Mouse (Mus musculus): ENCODE results near the gene AI837181. TPM values are rescaled to one million over a fixed set of nuclear protein-coding genes. Genes with fewer than 3 reads are reported as not detected.
"Not testable (repeated sequence)": the region's sequence is repeated elsewhere in the genome, so short reads cannot be mapped to it uniquely, and the experiment has no call there.

Gene AI837181
- polyA plus RNA-seq, 1 experiment from 2014 or later, result 34.2 TPM

DNA sequence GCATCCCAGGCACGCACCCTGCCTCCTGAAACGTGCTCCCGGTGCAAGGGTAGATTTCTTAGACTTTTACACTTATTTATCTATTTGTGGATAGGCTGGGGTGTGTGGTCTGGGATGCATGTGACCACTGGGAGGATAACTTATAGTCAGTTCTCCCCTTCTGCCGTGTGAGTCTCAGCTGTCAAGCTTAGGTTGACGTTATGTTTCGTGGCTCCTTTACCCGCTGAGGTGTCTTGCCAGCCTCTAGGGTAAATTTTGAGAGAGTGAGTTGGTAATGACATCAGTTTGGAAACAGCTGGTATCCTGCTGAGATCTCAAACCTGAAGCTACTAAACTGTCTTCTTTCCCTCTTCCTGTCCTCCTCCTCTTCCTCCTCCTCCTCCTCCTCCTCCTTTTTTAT, 19.0 kb upstream of the AI837181 start:
- ATAC-seq, result no peak
- TF ChIP-seq CTCF (IDR thresholded peaks at IDR 0.05; ENCODE audit: low read depth), result no peak
- Histone ChIP-seq H3K4me1 (replicated peaks; ENCODE audit: control insufficient read depth, insufficient read depth, low read length) (no peaks in the 10 kb centered on the region), H3K36me3 (ENCODE audit: control insufficient read depth, insufficient read depth) (no peaks in the 10 kb centered on the region), H3K27me3 (replicated peaks; ENCODE audit: control insufficient read depth, insufficient read depth, low read length) (no peaks in the 10 kb centered on the region), H3K4me2 (replicated peaks; ENCODE audit: low read depth) (peak overlapping the region; percentile 55), H3K27ac (ENCODE audit: low read depth, low read length) (peak overlapping the region; percentile 60; the same call in 1 of the 2 replicates), H3K9ac (ENCODE audit: low read depth, low read length) (no peak overlapping the region), H3K4me3 (ENCODE audit: low read depth, low read length) (peak overlapping the region; percentile 27), H3K9me3 (ENCODE audit: control insufficient read depth) (no peaks in the 10 kb centered on the region)
- WGBS, result 18% methylated on average over 7 of the region's 7 CpGs

DNA sequence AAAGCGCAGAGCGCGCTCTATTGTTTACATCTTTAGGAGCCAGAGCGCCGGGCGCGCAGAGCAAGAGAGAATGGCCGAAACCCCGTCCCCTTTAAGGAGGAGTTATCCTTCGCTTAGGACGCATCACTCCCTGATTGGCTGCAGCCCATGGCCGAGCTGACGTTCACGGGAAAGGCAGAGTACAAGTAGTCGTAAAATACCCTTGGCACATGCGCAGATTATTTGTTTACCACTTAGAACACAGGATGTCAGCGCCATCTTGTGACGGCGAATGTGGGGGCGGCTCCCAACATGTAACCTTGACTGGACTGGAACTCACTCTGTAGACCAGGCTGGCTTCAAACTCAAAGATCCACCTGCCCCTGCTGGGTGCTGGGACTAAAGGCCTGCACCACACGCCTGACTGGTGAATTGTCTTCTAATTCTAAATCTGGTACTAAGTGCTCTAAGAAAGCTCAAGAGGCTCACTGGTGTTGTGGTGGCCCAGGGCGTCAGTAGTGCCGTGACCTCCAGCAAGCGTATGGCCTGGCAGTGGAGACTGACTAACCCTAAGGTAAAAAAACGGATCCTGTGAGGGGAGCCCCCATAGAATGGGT, 18.3 kb upstream of the AI837181 start:
- 14% methylated on average over 20 of the region's 25 CpGs for WGBS
- Histone ChIP-seq H3K4me2 (replicated peaks; ENCODE audit: low read depth) (peak overlapping the region; percentile 76), H3K9ac (ENCODE audit: low read depth, low read length) (peak overlapping the region; percentile 66), H3K27ac (ENCODE audit: low read depth, low read length) (peak overlapping the region; percentile 97), H3K4me3 (ENCODE audit: low read depth, low read length) (peak overlapping the region; percentile 57)
- not testable (repeated sequence) for H3K4me1 ChIP-seq (replicated peaks; ENCODE audit: control insufficient read depth, insufficient read depth, low read length); H3K27me3 ChIP-seq (replicated peaks; ENCODE audit: control insufficient read depth, insufficient read depth, low read length); H3K9me3 ChIP-seq (ENCODE audit: control insufficient read depth); H3K36me3 ChIP-seq (ENCODE audit: control insufficient read depth, insufficient read depth)
- peak; percentile 85 for ATAC-seq
- peak; percentile 40 for TF ChIP-seq CTCF (IDR thresholded peaks at IDR 0.05; ENCODE audit: low read depth)

DNA sequence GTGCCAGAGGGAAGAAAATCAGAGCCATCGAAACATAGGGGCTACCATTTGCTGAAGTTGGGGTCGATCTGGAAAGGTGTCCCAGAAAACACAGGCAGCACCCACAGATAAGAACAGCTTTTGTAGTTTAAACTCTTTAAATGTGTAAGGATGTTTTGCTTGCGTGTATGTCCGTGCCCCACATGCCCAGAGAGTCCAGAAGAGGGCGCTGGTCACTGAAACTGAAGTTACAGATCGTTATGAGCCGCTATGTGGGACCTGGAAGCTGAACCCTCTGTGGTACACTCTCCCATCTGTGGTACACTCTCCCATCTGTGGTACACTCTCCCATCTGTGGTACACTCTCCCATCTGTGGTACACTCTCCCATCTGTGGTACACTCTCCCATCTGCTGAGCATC, 17.8 kb upstream of the AI837181 start:
- Histone ChIP-seq H3K4me3 (ENCODE audit: low read depth, low read length) (peak overlapping the region; percentile 57), H3K4me2 (replicated peaks; ENCODE audit: low read depth) (peak overlapping the region; percentile 76), H3K27me3 (replicated peaks; ENCODE audit: control insufficient read depth, insufficient read depth, low read length) (no peaks in the 10 kb centered on the region), H3K36me3 (ENCODE audit: control insufficient read depth, insufficient read depth) (no peaks in the 10 kb centered on the region), H3K27ac (ENCODE audit: low read depth, low read length) (peak overlapping the region; percentile 97), H3K4me1 (replicated peaks; ENCODE audit: control insufficient read depth, insufficient read depth, low read length) (no peaks in the 10 kb centered on the region), H3K9me3 (ENCODE audit: control insufficient read depth) (no peaks in the 10 kb centered on the region), H3K9ac (ENCODE audit: low read depth, low read length) (peak overlapping the region; percentile 66)
- peak; percentile 66 for ATAC-seq
- TF ChIP-seq CTCF (IDR thresholded peaks at IDR 0.05; ENCODE audit: low read depth), result peak; percentile 79
- 14% methylated on average over 7 of the region's 7 CpGs for WGBS

DNA sequence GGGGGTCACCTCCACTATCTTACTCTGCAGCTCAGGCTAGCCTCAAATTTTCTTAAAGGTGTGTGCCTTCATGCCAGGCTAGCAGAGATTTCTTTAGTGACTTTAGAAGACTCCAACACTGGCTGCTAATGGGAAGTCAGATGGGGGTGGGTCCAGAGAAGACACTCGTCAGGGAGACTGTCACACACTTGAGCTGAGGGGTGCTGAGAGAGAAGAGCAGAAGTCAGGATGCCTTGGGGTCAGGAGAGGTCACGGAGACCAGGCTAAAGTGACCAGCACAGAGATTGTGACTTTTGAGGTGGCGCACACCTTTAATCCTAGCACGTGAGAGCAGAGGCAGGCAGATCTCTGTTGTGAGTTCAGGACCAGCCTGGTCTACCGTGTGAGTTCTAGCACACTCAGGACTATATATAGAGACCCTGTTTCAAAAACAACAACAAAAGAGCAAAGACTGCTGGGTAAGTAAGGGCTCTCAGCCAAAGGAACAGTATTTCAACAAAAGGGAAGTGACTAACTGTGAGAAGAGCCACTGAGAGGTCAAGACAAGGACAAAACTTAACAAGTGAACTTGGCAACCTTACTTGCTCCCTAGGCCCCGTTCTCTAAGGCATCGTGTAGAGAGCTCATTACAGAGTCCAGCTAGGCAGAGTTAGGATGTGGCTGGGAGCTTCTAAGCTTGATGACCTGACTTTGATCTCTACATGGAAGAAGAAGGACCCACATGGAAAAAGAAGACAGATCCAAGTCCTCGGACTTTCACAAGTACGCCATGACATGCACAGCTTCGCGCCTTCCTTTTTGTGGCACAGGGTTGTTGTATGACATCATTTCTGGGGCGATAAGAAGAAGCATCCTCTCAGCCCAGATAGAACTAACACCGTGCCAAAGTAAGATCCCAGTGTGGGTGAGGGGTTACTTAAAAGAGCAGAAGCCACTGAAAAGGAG, 16.6 kb upstream of the AI837181 start:
- no peak for ATAC-seq
- Histone ChIP-seq H3K4me1 (replicated peaks; ENCODE audit: control insufficient read depth, insufficient read depth, low read length) (no peaks in the 10 kb centered on the region), H3K27ac (ENCODE audit: low read depth, low read length) (peak overlapping the region; percentile 3; the same call in 1 of the 2 replicates), H3K9ac (ENCODE audit: low read depth, low read length) (peak overlapping the region; percentile 17; the same call in 1 of the 2 replicates), H3K9me3 (ENCODE audit: control insufficient read depth) (no peaks in the 10 kb centered on the region), H3K27me3 (replicated peaks; ENCODE audit: control insufficient read depth, insufficient read depth, low read length) (no peaks in the 10 kb centered on the region), H3K36me3 (ENCODE audit: control insufficient read depth, insufficient read depth) (no peaks in the 10 kb centered on the region), H3K4me2 (replicated peaks; ENCODE audit: low read depth) (peak overlapping the region; percentile 76; the same call in 1 of the 2 replicates), H3K4me3 (ENCODE audit: low read depth, low read length) (0 out of 2 replicates have a peak overlapping the region, but pooled peaks have one; percentile 57)
- no peak for TF ChIP-seq CTCF (IDR thresholded peaks at IDR 0.05; ENCODE audit: low read depth)
- WGBS, result 82% methylated on average over 13 of the region's 13 CpGs

DNA sequence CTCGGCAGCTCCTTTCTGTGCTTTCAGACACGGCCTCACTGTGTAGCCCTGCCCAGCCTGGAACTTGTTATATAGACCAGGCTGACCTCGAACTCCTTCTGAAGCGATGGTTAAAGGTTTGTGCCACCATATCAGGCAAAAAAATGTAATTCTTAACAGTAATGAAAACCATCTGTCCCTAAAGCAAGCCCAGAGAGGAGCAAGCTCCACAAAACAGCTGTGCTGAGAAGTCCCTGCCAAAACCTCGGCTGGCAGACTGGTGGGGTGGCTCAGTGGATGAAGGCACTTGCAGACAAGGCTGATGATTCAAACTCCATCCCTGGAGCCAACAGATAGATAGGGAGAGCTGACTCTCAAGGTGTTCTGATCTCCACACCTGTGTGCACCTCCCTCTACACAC, 15.9 kb upstream of the AI837181 start:
- TF ChIP-seq CTCF (IDR thresholded peaks at IDR 0.05; ENCODE audit: low read depth), result no peak
- Histone ChIP-seq H3K4me3 (ENCODE audit: low read depth, low read length) (no peak overlapping the region), H3K9me3 (ENCODE audit: control insufficient read depth) (no peaks in the 10 kb centered on the region), H3K36me3 (ENCODE audit: control insufficient read depth, insufficient read depth) (no peaks in the 10 kb centered on the region), H3K27ac (ENCODE audit: low read depth, low read length) (no peak overlapping the region), H3K4me1 (replicated peaks; ENCODE audit: control insufficient read depth, insufficient read depth, low read length) (no peaks in the 10 kb centered on the region), H3K27me3 (replicated peaks; ENCODE audit: control insufficient read depth, insufficient read depth, low read length) (no peaks in the 10 kb centered on the region), H3K9ac (ENCODE audit: low read depth, low read length) (no peak overlapping the region), H3K4me2 (replicated peaks; ENCODE audit: low read depth) (no peak overlapping the region)
- 77% methylated on average over 5 of the region's 5 CpGs for WGBS
- ATAC-seq, result no peak

DNA sequence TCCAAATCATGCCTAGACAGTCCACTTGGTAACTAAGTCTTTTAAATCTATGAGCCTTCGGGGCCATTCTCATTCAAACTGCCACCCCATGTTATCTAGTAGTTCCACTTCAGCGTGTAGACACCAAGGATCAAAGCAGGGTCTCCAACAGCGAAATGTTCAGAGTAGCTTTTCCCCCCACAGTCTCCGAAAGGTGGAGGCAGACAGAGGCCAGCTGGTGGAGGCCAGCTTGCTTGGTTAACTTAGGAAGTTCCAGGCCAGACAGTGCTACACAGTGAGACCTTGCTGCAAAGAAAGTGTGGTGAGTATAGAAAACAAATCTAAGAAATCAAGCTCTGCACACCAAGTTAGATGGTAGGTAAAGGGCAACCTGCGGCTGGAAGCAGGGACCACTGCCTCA, 14.3 kb upstream of the AI837181 start:
- no peak for ATAC-seq
- no peak overlapping the region for H3K27ac ChIP-seq (ENCODE audit: low read depth, low read length)
- no peak for TF ChIP-seq CTCF (IDR thresholded peaks at IDR 0.05; ENCODE audit: low read depth)

More for the DNA sequence above, 14.3 kb upstream of the AI837181 start:
- Histone ChIP-seq H3K27me3 (replicated peaks; ENCODE audit: control insufficient read depth, insufficient read depth, low read length) (no peaks in the 10 kb centered on the region), H3K4me2 (replicated peaks; ENCODE audit: low read depth) (no peak overlapping the region), H3K4me3 (ENCODE audit: low read depth, low read length) (no peak overlapping the region), H3K9ac (ENCODE audit: low read depth, low read length) (no peak overlapping the region), H3K9me3 (ENCODE audit: control insufficient read depth) (no peaks in the 10 kb centered on the region), H3K36me3 (ENCODE audit: control insufficient read depth, insufficient read depth) (no peaks in the 10 kb centered on the region), H3K4me1 (replicated peaks; ENCODE audit: control insufficient read depth, insufficient read depth, low read length) (no peaks in the 10 kb centered on the region)
- 88% methylated on average over 5 of the region's 5 CpGs for WGBS

All from intestine, postnatal 0 days (tissue).